Mouse (Mus musculus) brain, embryonic 18.5 days (tissue): ENCODE measurements around the gene Dusp1.

Source experiments
- DNase-seq: peaks from one replicate; pipeline ENCODE4 v3.0.0-alpha.2; 2012; ENCODE audit warnings: low read depth, low spot score

Dusp1 gene

DNA sequence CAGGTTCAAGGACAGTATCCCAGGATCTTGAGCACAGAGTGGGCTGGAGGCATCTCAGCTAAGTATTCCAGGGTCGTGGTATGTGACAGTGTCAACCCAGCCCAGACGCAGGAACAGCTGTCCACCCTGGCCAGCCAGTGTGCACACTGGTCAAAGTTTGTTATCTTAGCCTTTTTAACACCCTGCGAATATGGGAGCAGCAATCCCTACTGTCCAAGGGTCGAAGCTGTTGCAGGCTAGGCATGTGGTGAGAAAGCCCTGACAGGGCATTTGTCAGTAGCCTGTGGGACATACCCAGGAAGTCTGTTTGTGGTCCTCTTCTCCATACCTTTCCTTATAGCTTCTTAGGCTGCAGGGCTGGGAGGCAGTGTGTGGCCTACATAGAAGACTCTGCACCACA lies 22.1 kb upstream of the Dusp1 start:
- no peak for DNase-seq

- no peak for DNase-seq
Measured at GRCm38 (mm10) chr17:26583606-26584005, 21.7 kb upstream of the Dusp1 start.

- no peak for DNase-seq
Measured at GRCm38 (mm10) chr17:26583056-26583455, 21.1 kb upstream of the Dusp1 start.

DNA sequence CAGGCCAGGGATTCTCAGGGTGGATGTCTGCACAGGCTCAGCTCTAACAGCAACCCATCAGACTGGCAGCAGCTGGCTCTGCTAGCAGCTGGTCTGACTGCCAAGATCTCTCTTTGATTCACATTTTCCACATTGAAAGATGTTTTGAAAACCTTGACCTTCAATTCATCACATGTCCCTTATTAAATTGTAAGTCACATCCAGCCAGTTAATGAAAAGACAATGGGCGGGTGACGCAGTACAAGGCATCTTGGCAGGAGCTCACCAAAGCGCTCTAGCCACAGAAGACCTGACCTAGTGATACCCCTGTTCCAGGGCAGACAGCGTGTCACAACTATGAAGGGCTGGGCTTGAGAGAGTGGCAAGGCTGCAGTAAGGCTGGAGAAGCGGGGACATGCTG lies 20.4 kb upstream of the Dusp1 start:
- no peak for DNase-seq

- no peak for DNase-seq
Measured at GRCm38 (mm10) chr17:26580873-26581401, 19.0 kb upstream of the Dusp1 start.

DNA sequence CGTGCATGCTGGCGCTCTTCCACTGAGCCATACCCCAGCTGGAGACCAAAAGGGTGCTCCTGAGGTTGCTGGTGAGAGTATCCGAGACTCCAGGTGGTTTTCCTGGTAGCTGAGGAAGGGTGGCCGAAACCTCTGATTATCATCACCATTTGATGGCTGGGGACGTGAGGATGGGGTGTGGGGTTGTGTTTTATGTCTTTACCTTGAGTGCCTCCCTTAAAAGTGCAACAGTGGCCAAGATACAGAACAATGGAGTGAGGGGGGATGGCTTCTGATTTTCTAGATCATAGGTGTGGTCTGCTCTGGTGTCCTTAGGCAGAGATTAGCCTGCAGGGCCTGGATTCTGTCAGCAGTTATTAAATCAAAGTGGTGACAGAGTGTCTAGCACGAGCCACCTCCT lies 17.5 kb upstream of the Dusp1 start:
- no peak for DNase-seq

- DNase-seq = no peak
Measured at GRCm38 (mm10) chr17:26578771-26579170, 16.8 kb upstream of the Dusp1 start.

DNA sequence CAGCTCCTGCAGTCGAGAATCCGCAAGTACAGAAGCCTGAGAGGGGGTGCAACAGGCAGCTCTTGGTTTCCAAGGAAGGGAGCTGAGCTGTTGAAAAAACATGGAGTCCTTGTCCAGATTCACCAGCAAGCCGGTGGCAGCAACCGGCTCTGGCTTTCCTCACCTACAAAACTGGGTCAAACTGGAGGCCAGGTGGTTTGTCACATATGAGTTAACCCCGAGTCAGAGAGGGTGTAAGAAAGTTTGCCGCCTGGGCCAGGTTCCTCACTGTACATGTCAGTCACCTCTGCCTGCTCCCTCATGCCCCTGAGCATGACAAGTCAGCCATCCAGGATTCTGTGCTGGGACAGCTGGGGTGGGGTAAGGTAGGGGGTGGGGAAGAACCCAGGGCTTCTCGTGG lies 16.2 kb upstream of the Dusp1 start:
- DNase-seq = no peak

DNA sequence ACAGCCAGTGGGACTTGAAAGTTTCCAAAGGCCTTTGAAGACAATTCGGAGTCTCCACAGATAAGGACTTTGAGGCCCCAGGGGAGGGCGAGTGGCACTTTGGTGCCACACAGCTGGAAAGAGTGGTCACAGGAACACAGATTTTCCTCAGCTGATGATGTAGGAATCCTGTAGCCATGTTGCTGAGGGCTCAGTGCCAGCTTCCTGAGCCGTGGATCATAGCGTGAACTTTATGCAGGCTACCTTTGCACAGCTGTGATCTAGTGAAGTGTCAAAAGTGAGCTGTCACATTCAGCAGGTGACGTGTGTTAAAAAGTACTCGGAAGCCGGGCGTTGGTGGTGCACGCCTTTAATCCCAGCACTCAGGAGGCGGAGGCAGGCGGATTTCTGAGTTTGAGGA lies 15.4 kb upstream of the Dusp1 start:
- DNase-seq = no peak

GRCm38 (mm10) chr17:26576833-26577232 lies 14.9 kb upstream of the Dusp1 start:
- DNase-seq = no peak

DNA sequence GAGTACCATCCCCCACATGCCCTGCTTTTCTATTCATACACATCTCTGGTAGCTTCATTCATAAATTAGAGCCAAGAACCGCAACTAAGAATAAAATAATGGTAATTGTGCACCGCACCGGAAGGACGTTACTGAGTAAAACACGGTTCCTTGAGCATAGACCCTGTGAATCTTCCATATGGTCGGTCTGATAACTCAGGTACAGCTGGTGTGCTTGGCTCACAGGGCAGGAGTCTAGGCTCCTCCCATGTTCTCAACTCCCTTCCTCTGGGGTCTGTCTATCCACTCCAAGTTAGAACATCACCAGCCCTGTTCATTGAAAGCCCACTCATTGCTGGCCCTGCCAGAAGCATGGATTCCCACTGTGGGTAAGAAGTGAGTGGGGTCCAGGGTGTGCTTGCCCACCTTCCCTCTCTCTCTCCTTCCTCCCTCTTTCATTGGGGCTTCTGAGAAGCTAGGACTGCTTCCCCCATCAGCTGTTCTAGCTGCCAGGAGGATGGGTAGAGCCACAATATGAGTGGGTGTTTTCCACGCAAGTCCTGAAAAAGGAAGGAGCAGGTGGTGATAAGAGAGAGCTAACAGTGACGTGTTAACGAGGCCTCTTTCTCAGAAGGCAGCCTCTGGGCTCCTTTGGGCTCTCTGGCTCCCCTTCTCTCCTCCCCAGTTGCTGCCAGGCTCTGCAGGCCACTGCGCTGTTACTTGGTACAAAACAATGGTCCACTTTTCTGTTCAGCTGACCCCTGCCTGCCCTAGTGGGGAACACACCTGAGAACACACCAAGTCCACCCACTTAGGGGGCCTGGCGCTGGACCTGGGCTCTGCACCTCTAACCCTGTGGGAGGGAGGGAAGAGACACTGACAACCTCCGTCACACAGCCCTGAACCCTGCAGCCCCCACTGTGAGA lies 14.1 kb upstream of the Dusp1 start:
- DNase-seq = no peak

GRCm38 (mm10) chr17:26574701-26575100 lies 12.8 kb upstream of the Dusp1 start:
- no peak for DNase-seq

- no peak for DNase-seq
Measured at GRCm38 (mm10) chr17:26574118-26574517, 12.2 kb upstream of the Dusp1 start.

GRCm38 (mm10) chr17:26572265-26572664 lies 10.3 kb upstream of the Dusp1 start:
- DNase-seq = no peak

- no peak for DNase-seq
Measured at GRCm38 (mm10) chr17:26571377-26571776, 9.4 kb upstream of the Dusp1 start.

- no peak for DNase-seq
Measured at GRCm38 (mm10) chr17:26570651-26571118, 8.8 kb upstream of the Dusp1 start.

DNA sequence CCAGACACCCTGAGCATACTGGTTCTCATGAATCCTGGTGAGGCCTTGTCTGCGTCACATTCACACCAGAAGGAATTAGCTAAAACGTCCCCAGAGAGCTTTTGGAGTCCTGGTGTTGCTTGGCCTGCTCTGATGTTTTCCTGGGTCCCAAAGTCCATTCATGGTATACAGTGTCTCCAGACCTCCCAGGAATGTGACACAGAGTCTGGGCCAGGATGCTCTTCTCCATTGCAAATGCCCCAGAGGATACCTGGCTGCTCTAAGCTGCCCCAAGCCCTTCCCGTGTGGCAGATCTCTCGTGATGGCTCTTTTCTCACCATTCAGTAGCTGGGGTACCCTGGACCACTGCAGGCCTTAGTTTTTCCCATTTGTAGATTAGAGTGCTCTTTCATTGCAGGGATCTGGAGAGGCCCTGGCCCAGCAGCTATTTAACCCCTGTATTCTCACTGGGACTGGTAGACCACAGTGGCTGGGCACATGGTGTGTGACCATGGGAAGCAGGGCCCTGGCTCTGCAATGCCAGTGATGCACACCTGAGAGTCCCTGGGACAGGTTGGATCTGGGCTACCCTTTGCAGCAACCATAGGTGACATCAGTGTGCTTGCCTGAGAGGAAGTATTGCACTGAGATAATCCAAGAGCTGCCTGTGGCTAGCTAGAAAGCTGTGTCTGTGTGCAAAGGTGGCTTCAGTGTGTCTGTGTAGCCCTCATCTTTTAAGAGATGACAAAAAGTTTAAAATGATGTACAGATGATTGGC lies 7.8 kb upstream of the Dusp1 start:
- no peak for DNase-seq

DNA sequence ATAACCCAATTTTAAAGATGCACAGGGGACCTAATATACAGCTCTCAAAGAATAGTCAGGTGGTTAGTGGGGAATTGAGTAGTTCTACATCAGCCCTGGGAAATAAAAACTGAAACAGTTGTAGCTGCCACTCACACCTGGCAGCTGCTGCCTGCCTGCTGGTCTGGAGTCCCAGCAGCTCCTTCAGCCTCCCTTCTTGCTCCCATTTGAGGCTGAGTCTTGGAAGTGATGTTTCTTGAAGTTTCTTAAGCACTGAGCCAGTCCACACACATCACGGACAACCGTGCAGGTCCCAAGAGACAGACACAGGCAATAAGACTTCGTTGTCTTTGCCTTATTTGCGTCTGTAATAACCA lies 5.9 kb upstream of the Dusp1 start:
- DNase-seq = no peak

DNA sequence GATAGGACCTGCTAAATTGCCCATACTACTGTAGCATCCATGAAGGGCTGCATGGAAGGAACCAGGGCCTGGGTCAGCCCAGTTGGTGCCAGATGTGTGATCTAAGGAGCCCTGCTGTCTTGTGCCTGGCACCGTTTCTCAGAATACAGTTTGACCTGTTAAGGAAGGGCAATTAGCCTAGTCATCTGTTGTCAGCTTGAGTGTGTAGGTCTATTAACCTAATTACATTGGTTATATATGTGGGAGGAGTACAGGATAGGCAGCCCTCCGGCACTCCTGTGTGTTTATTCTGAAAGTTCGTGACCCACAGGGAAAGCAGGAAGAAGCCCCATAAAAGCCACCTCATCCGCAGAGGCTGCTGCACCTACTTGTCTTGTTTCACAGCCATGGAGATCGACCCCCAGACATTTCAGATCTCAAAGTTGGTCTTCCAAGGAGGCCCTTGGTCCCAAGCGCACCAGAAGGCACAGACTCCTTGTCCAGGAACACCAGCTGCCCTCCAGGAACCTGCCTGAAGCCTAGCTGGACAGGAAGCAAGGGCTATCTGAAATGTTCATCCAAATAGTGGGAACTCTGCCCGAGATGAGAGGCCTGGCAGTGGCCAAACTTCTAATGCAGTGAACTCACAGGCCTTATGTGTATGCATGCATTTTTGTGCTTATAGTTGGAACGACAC lies 5.4 kb upstream of the Dusp1 start:
- no peak for DNase-seq

DNA sequence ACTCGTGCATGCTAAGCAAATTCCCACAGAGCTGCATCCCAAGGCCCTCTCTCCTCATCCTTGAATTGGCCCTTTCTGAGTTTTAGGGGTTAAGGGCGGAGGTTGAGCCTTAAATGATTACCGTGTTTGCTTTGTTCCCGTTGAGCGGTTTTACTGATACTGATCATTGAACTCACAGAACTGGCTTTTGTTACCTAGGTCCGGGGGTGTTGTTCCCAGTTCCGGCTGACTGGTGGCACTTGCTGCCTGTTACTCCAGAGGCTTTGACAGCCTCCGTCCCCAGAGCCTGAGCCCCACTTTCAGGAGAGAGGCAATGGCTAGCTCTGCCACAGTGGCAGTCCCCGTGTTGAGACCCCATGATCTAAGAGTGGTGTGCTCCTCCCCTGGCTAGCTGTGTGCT lies 2.5 kb upstream of the Dusp1 start:
- no peak for DNase-seq

- DNase-seq = no peak
Measured at GRCm38 (mm10) chr17:26563476-26563875, 1.5 kb upstream of the Dusp1 start.

- no peak for DNase-seq
Measured at GRCm38 (mm10) chr17:26562292-26562691, 364 bp upstream of the Dusp1 start.
